Mouse (Mus musculus): ENCODE measurements around the gene Tfap2a. TPM values are rescaled to one million over a fixed set of nuclear protein-coding genes. Genes with fewer than 3 reads are reported as not detected.

Gene Tfap2a
- polyA plus RNA-seq, 1 experiment from 2014 or later: not detected

- 10% methylated on average over 17 of the region's 17 CpGs for WGBS (ENCODE audit: insufficient replicate concordance)
- H3K27me3 ChIP-seq (ENCODE audit: insufficient read depth, low read length): peaks cover 100% of the 10 kb centered on the region
- no peaks in the 10 kb centered on the region for H3K9me3 ChIP-seq (ENCODE audit: low read length)
- peak overlapping the region; percentile 56; the same call in 1 of the 2 replicates for H3K4me2 ChIP-seq (ENCODE audit: low read depth, low read length)
- DNase-seq: no peak
- H3K36me3 ChIP-seq (replicated peaks; ENCODE audit: insufficient read depth, low read length): no peaks in the 10 kb centered on the region
- no peak for ATAC-seq
- peaks cover 13% of the 10 kb centered on the region for H3K4me1 ChIP-seq (ENCODE audit: insufficient read depth)
- H3K27ac ChIP-seq (ENCODE audit: low read depth): no peak overlapping the region
- TF ChIP-seq EP300 (IDR thresholded peaks at IDR 0.05; ENCODE audit: low read depth) (no peak), CTCF (IDR thresholded peaks at IDR 0.05; ENCODE audit: low read depth) (no peak)
- H3K9ac ChIP-seq (replicated peaks): peak overlapping the region; percentile 44; the same call in 1 of the 2 replicates
- peak overlapping the region; percentile 36 for H3K4me3 ChIP-seq (ENCODE audit: low read depth, low read length)
Observed at GRCm38 (mm10) chr13:40735416-40736106, 2.6 kb downstream of the Tfap2a start.

GRCm38 (mm10) chr13:40734316-40734965, 3.7 kb downstream of the Tfap2a start:
- ATAC-seq: no peak
- Histone ChIP-seq H3K4me1 (ENCODE audit: insufficient read depth) (peaks cover 13% of the 10 kb centered on the region), H3K9me3 (ENCODE audit: low read length) (no peaks in the 10 kb centered on the region), H3K4me3 (ENCODE audit: low read depth, low read length) (peak overlapping the region; percentile 24; the same call in 1 of the 2 replicates), H3K9ac (replicated peaks) (no peak overlapping the region), H3K36me3 (replicated peaks; ENCODE audit: insufficient read depth, low read length) (no peaks in the 10 kb centered on the region), H3K4me2 (ENCODE audit: low read depth, low read length) (peak overlapping the region; percentile 38; the same call in 1 of the 2 replicates), H3K27ac (ENCODE audit: low read depth) (no peak overlapping the region), H3K27me3 (ENCODE audit: insufficient read depth, low read length) (peaks cover 99% of the 10 kb centered on the region)
- 3% methylated on average over 33 of the region's 33 CpGs for WGBS (ENCODE audit: insufficient replicate concordance)
- no peak for DNase-seq
- TF ChIP-seq CTCF (IDR thresholded peaks at IDR 0.05; ENCODE audit: low read depth) (no peak), EP300 (IDR thresholded peaks at IDR 0.05; ENCODE audit: low read depth) (no peak)

GRCm38 (mm10) chr13:40733542-40734151, 4.5 kb downstream of the Tfap2a start:
- no peak for DNase-seq
- H3K9ac ChIP-seq (replicated peaks): no peak overlapping the region
- peak overlapping the region; percentile 38 for H3K4me2 ChIP-seq (ENCODE audit: low read depth, low read length)
- peaks cover 99% of the 10 kb centered on the region for H3K27me3 ChIP-seq (ENCODE audit: insufficient read depth, low read length)
- TF ChIP-seq CTCF (IDR thresholded peaks at IDR 0.05; ENCODE audit: low read depth) (no peak), EP300 (IDR thresholded peaks at IDR 0.05; ENCODE audit: low read depth) (no peak)
- peaks cover 13% of the 10 kb centered on the region for H3K4me1 ChIP-seq (ENCODE audit: insufficient read depth)
- peak overlapping the region; percentile 24 for H3K4me3 ChIP-seq (ENCODE audit: low read depth, low read length)
- ATAC-seq: no peak
- no peaks in the 10 kb centered on the region for H3K9me3 ChIP-seq (ENCODE audit: low read length)
- under 1% methylated on average over 35 of the region's 38 CpGs for WGBS (ENCODE audit: insufficient replicate concordance)
- no peak overlapping the region for H3K27ac ChIP-seq (ENCODE audit: low read depth)
- H3K36me3 ChIP-seq (replicated peaks; ENCODE audit: insufficient read depth, low read length): no peaks in the 10 kb centered on the region

GRCm38 (mm10) chr13:40732816-40733541, 5.2 kb downstream of the Tfap2a start:
- H3K36me3 ChIP-seq (replicated peaks; ENCODE audit: insufficient read depth, low read length): no peaks in the 10 kb centered on the region
- no peak for TF ChIP-seq CTCF (IDR thresholded peaks at IDR 0.05; ENCODE audit: low read depth)
- no peak for TF ChIP-seq EP300 (IDR thresholded peaks at IDR 0.05; ENCODE audit: low read depth)
- H3K4me3 ChIP-seq (ENCODE audit: low read depth, low read length): peak overlapping the region; percentile 24
- peaks cover 99% of the 10 kb centered on the region for H3K27me3 ChIP-seq (ENCODE audit: insufficient read depth, low read length)
- DNase-seq: no peak
- H3K4me1 ChIP-seq (ENCODE audit: insufficient read depth): peaks cover 13% of the 10 kb centered on the region
- no peak overlapping the region for H3K27ac ChIP-seq (ENCODE audit: low read depth)
- WGBS (ENCODE audit: insufficient replicate concordance): 2% methylated on average over 30 of the region's 30 CpGs
- no peak overlapping the region for H3K9ac ChIP-seq (replicated peaks)
- no peak for ATAC-seq
- no peaks in the 10 kb centered on the region for H3K9me3 ChIP-seq (ENCODE audit: low read length)
- peak overlapping the region; percentile 38 for H3K4me2 ChIP-seq (ENCODE audit: low read depth, low read length)

GRCm38 (mm10) chr13:40732085-40732484, 6.1 kb downstream of the Tfap2a start:
- Histone ChIP-seq H3K9me3 (ENCODE audit: low read length) (no peaks in the 10 kb centered on the region), H3K4me3 (ENCODE audit: low read depth, low read length) (no peak overlapping the region), H3K4me1 (ENCODE audit: insufficient read depth) (peaks cover 13% of the 10 kb centered on the region), H3K27me3 (ENCODE audit: insufficient read depth, low read length) (peaks cover 96% of the 10 kb centered on the region), H3K9ac (replicated peaks) (no peak overlapping the region), H3K27ac (ENCODE audit: low read depth) (no peak overlapping the region), H3K4me2 (ENCODE audit: low read depth, low read length) (no peak overlapping the region), H3K36me3 (replicated peaks; ENCODE audit: insufficient read depth, low read length) (no peaks in the 10 kb centered on the region)
- TF ChIP-seq CTCF (IDR thresholded peaks at IDR 0.05; ENCODE audit: low read depth) (no peak), EP300 (IDR thresholded peaks at IDR 0.05; ENCODE audit: low read depth) (no peak)
- 4% methylated on average over 11 of the region's 11 CpGs for WGBS (ENCODE audit: insufficient replicate concordance)
- ATAC-seq (no peak), DNase-seq (no peak)

Data from liver, postnatal 0 days (tissue).